Mouse (Mus musculus): ENCODE data around the gene Jak2. TPM values are rescaled to one million over a fixed set of nuclear protein-coding genes. Genes with fewer than 3 reads are reported as not detected.

Jak2 gene
- polyA plus RNA-seq, 1 experiment, result 1.7 TPM

- Histone ChIP-seq H3K4me3 (ENCODE audit: control insufficient read depth, low read depth, low read length) (no peak overlapping the region), H3K27ac (ENCODE audit: control insufficient read depth, insufficient read depth, low read depth, low read length) (no peak overlapping the region), H3K27me3 (ENCODE audit: control insufficient read depth, insufficient read depth, low read length) (no peaks in the 10 kb centered on the region), H3K4me1 (ENCODE audit: control insufficient read depth, insufficient read depth, low read length) (no peaks in the 10 kb centered on the region), H3K36me3 (ENCODE audit: control insufficient read depth, insufficient read depth, low read length) (no peaks in the 10 kb centered on the region)
- no peak for TF ChIP-seq POLR2A (IDR thresholded peaks at IDR 0.05; ENCODE audit: control insufficient read depth, low read depth, low read length)
- TF ChIP-seq CTCF (IDR thresholded peaks at IDR 0.05; ENCODE audit: control insufficient read depth, insufficient read depth, insufficient replicate concordance, low read depth, low read length), result no peak
Observed at GRCm38 (mm10) chr19:29308832-29309231, 57.2 kb downstream of the Jak2 start.

- TF ChIP-seq POLR2A (IDR thresholded peaks at IDR 0.05; ENCODE audit: control insufficient read depth, low read depth, low read length), result no peak
- H3K36me3 ChIP-seq (ENCODE audit: control insufficient read depth, insufficient read depth, low read length), result no peaks in the 10 kb centered on the region
- H3K4me1 ChIP-seq (ENCODE audit: control insufficient read depth, insufficient read depth, low read length), result no peaks in the 10 kb centered on the region
- H3K27me3 ChIP-seq (ENCODE audit: control insufficient read depth, insufficient read depth, low read length), result no peaks in the 10 kb centered on the region
- no peak overlapping the region for H3K27ac ChIP-seq (ENCODE audit: control insufficient read depth, insufficient read depth, low read depth, low read length)
- no peak overlapping the region for H3K4me3 ChIP-seq (ENCODE audit: control insufficient read depth, low read depth, low read length)
Observed at GRCm38 (mm10) chr19:29311791-29312190, 60.2 kb downstream of the Jak2 start.

- TF ChIP-seq CTCF (IDR thresholded peaks at IDR 0.05; ENCODE audit: control insufficient read depth, insufficient read depth, insufficient replicate concordance, low read depth, low read length) (no peak), POLR2A (IDR thresholded peaks at IDR 0.05; ENCODE audit: control insufficient read depth, low read depth, low read length) (no peak)
- no peaks in the 10 kb centered on the region for H3K27me3 ChIP-seq (ENCODE audit: control insufficient read depth, insufficient read depth, low read length)
- H3K4me1 ChIP-seq (ENCODE audit: control insufficient read depth, insufficient read depth, low read length), result no peaks in the 10 kb centered on the region
- no peak overlapping the region for H3K4me3 ChIP-seq (ENCODE audit: control insufficient read depth, low read depth, low read length)
- H3K36me3 ChIP-seq (ENCODE audit: control insufficient read depth, insufficient read depth, low read length), result no peaks in the 10 kb centered on the region
- H3K27ac ChIP-seq (ENCODE audit: control insufficient read depth, insufficient read depth, low read depth, low read length), result no peak overlapping the region
Observed at GRCm38 (mm10) chr19:29312661-29313060, 61.0 kb downstream of the Jak2 start.

DNA sequence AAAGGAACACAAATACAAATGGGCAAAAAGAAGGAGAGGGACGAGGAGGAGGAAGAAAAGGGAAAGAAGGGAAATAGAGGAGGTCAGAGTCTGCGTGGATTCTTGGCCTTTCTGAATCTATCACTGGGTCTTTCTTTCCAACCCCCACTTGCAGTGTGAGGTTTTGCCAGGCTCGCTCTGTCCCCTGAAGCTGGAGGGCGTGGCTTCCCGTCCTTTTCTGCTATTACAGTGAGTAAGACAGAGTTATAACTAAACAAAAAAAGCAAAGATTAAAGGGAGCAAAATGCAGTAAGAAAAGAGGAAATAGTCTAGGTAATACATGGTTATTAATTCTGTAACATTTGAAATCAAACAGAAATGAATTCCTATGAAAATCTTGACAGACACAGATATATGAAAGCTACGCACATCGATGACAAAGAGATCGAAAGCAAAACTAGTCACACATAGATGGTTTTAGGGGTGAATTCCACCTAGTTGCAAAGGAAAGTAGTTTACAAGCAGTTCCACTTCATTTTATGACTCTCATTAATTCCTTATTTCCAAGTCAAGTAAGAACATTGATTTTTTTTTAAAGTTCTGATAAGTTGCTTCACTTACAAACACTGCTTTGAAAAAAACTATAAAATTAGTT lies 71.9 kb downstream of the Jak2 start:
- no peak for TF ChIP-seq POLR2A (IDR thresholded peaks at IDR 0.05; ENCODE audit: control insufficient read depth, low read depth, low read length)
- no peak for TF ChIP-seq CTCF (IDR thresholded peaks at IDR 0.05; ENCODE audit: control insufficient read depth, insufficient read depth, insufficient replicate concordance, low read depth, low read length)
- no peaks in the 10 kb centered on the region for H3K27me3 ChIP-seq (ENCODE audit: control insufficient read depth, insufficient read depth, low read length)
- H3K4me1 ChIP-seq (ENCODE audit: control insufficient read depth, insufficient read depth, low read length), result peaks cover 6% of the 10 kb centered on the region
- H3K36me3 ChIP-seq (ENCODE audit: control insufficient read depth, insufficient read depth, low read length), result no peaks in the 10 kb centered on the region; the same call in 1 of the 2 replicates
- no peak overlapping the region for H3K27ac ChIP-seq (ENCODE audit: control insufficient read depth, insufficient read depth, low read depth, low read length)
- peak overlapping the region; percentile 6; the same call in 1 of the 2 replicates for H3K4me3 ChIP-seq (ENCODE audit: control insufficient read depth, low read depth, low read length)

GRCm38 (mm10) chr19:29325053-29325851 lies 73.6 kb downstream of the Jak2 start, which contains the start of gene Insl6:
Gene Insl6, minus strand, starts transcription at chr19:29325356.
- peak within 1 kb of the TSS; percentile 80 for H3K4me3 ChIP-seq (ENCODE audit: control insufficient read depth, low read depth, low read length)
- peaks cover 6% of the 10 kb centered on the region for H3K4me1 ChIP-seq (ENCODE audit: control insufficient read depth, insufficient read depth, low read length)
- TF ChIP-seq CTCF (IDR thresholded peaks at IDR 0.05; ENCODE audit: control insufficient read depth, insufficient read depth, insufficient replicate concordance, low read depth, low read length) (no peak), POLR2A (IDR thresholded peaks at IDR 0.05; ENCODE audit: control insufficient read depth, low read depth, low read length) (peak; percentile 63)
- H3K27me3 ChIP-seq (ENCODE audit: control insufficient read depth, insufficient read depth, low read length), result no peaks in the 10 kb centered on the region
- H3K27ac ChIP-seq (ENCODE audit: control insufficient read depth, insufficient read depth, low read depth, low read length), result peak within 1 kb of the TSS; percentile 59
- no peaks in the 10 kb centered on the region; the same call in 1 of the 2 replicates for H3K36me3 ChIP-seq (ENCODE audit: control insufficient read depth, insufficient read depth, low read length)

GRCm38 (mm10) chr19:29325852-29326180 lies 74.2 kb downstream of the Jak2 start:
- no peak for TF ChIP-seq POLR2A (IDR thresholded peaks at IDR 0.05; ENCODE audit: control insufficient read depth, low read depth, low read length)
- no peak for TF ChIP-seq CTCF (IDR thresholded peaks at IDR 0.05; ENCODE audit: control insufficient read depth, insufficient read depth, insufficient replicate concordance, low read depth, low read length)
- Histone ChIP-seq H3K27me3 (ENCODE audit: control insufficient read depth, insufficient read depth, low read length) (no peaks in the 10 kb centered on the region), H3K4me1 (ENCODE audit: control insufficient read depth, insufficient read depth, low read length) (peaks cover 6% of the 10 kb centered on the region), H3K27ac (ENCODE audit: control insufficient read depth, insufficient read depth, low read depth, low read length) (no peak overlapping the region), H3K36me3 (ENCODE audit: control insufficient read depth, insufficient read depth, low read length) (no peaks in the 10 kb centered on the region; the same call in 1 of the 2 replicates), H3K4me3 (ENCODE audit: control insufficient read depth, low read depth, low read length) (no peak overlapping the region)

DNA sequence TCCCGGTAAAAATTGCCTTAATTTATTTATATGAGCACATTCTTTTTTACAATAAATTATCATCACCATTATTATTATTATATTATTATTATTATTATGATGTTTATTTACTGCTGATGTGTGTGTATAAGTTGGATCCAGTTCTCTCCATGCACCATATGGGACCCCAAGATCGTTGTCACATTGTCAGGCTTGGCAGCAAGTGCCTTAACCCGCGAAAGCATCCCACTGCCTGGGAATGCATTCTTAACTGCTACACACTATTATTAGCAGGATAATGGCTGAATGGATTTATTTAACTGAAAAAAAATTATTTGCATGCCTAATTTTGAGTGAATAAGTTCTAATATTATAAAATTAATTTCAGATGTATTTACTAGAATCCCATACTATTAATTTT lies 74.8 kb downstream of the Jak2 start:
- Histone ChIP-seq H3K4me1 (ENCODE audit: control insufficient read depth, insufficient read depth, low read length) (peaks cover 6% of the 10 kb centered on the region), H3K27me3 (ENCODE audit: control insufficient read depth, insufficient read depth, low read length) (no peaks in the 10 kb centered on the region), H3K27ac (ENCODE audit: control insufficient read depth, insufficient read depth, low read depth, low read length) (no peak overlapping the region), H3K36me3 (ENCODE audit: control insufficient read depth, insufficient read depth, low read length) (no peaks in the 10 kb centered on the region; the same call in 1 of the 2 replicates), H3K4me3 (ENCODE audit: control insufficient read depth, low read depth, low read length) (no peak overlapping the region)
- TF ChIP-seq POLR2A (IDR thresholded peaks at IDR 0.05; ENCODE audit: control insufficient read depth, low read depth, low read length) (no peak), CTCF (IDR thresholded peaks at IDR 0.05; ENCODE audit: control insufficient read depth, insufficient read depth, insufficient replicate concordance, low read depth, low read length) (no peak)

Measured in testis, adult 2 months (tissue).